In genomic region chr6:142511516-142512135, GRCm38 (mm10) we compare ENCODE assay signal across 18 mouse cellular contexts. TPM values are rescaled to one million over a fixed set of nuclear protein-coding genes. Genes with fewer than 3 reads are reported as not detected.
DNase-seq lines count a peak whose midpoint lies in the region.
"Had no signal": no experiment of that assay in that cellular context is flagged by ENCODE, and none has a peak within 500 bp of the region (broad histone marks: within the 10 kb centered on the region; RNA-seq: fewer than 3 reads in every experiment).

No protein-coding gene starts in this region.

- peak; percentile 49 to 51 for DNase-seq in lung, adult 18-20 months
- no peak for DNase-seq in lung, postnatal 14 days
- peak; percentile 94 for DNase-seq in ES-CJ7 (ENCODE audit: low read depth, low spot score)
- DNase-seq in embryo, embryonic 11 days = peak; percentile 47
- peak; percentile 48 for DNase-seq in thymus, postnatal 14 days
- DNase-seq in urinary bladder, postnatal 25 days (ENCODE audit: low spot score) = no peak
- no peak for DNase-seq in adrenal gland, adult 8-10 months
- DNase-seq: adrenal gland, postnatal 25 days; cerebellum, adult 18-20 months; cerebellum, postnatal 36 days; heart, postnatal 14 days; kidney, postnatal 10 days; midbrain, embryonic 14.5 days; retina, postnatal 1 day; right cerebral cortex, postnatal 4 days had no signal

RNA-seq across cellular contexts. Expression of gene Ldhb, which starts 3.9 kb away (rescaled TPM):
- total RNA-seq in adrenal gland, adult 8-10 months (2022) = 100 to 1,000 TPM; 147 to 183 (median 159) TPM
- total RNA-seq: MEL had no signal

RNA-seq across cellular contexts. Expression of gene Gys2, which starts 38.7 kb away (rescaled TPM):
- 10 to 100 TPM in 1 of 4 experiments, 1 to 10 TPM in 3; 1.4 to 10.7 (median 5.0) TPM for total RNA-seq in adrenal gland, adult 8-10 months (2022)
- total RNA-seq: left cerebral cortex, adult 2 months; megakaryocyte progenitor cell, adult 5-6 weeks; MEL had no signal

RNA-seq across cellular contexts. Expression of gene Kcnj8, which starts 59.8 kb away (rescaled TPM):
- 10 to 100 TPM in 2 of 4 experiments, 1 to 10 TPM in 2; 8.3 to 11.8 (median 10.1) TPM for total RNA-seq in adrenal gland, adult 8-10 months (2022)
- total RNA-seq: MEL had no signal

Comparison
In these comparisons a context has a peak if more than half of its experiments do, and no peak if none do; other contexts are left out.
1. DNase-seq: peak in lung, adult 18-20 months (2 of 2), ES-CJ7 (single experiment), embryo, embryonic 11 days (single experiment) and thymus, postnatal 14 days (single experiment); none in lung, postnatal 14 days (single experiment), urinary bladder, postnatal 25 days (single experiment) and adrenal gland, adult 8-10 months (single experiment).